Mouse (Mus musculus) embryo, embryonic 10.5 days (tissue): ENCODE data around the gene Ap3b1.

Source experiments
- DNase-seq: peaks from one replicate; pipeline ENCODE4 v3.0.0-alpha.2; 2015; ENCODE audit warnings: low spot score

Ap3b1 gene

GRCm38 (mm10) chr13:94539851-94540646 lies 181.3 kb downstream of the Ap3b1 start:
- no peak for DNase-seq

- no peak for DNase-seq
Measured at GRCm38 (mm10) chr13:94542061-94542460, 183.3 kb downstream of the Ap3b1 start.

GRCm38 (mm10) chr13:94544211-94544610 lies 185.5 kb downstream of the Ap3b1 start:
- no peak for DNase-seq

GRCm38 (mm10) chr13:94545739-94546138 lies 187.0 kb downstream of the Ap3b1 start:
- no peak for DNase-seq

- DNase-seq: no peak
Measured at GRCm38 (mm10) chr13:94546246-94546645, 187.5 kb downstream of the Ap3b1 start.

GRCm38 (mm10) chr13:94549580-94549979 lies 190.8 kb downstream of the Ap3b1 start:
- DNase-seq: no peak

- no peak for DNase-seq
Measured at GRCm38 (mm10) chr13:94550037-94550436, 191.3 kb downstream of the Ap3b1 start.

GRCm38 (mm10) chr13:94560011-94560410 lies 201.3 kb downstream of the Ap3b1 start:
- peak; percentile 92 for DNase-seq

- DNase-seq: no peak
Measured at GRCm38 (mm10) chr13:94560878-94561277, 202.1 kb downstream of the Ap3b1 start.

GRCm38 (mm10) chr13:94562652-94563339 lies 204.0 kb downstream of the Ap3b1 start:
- peak; percentile 62 for DNase-seq

GRCm38 (mm10) chr13:94563836-94564235 lies 205.1 kb downstream of the Ap3b1 start:
- no peak for DNase-seq

GRCm38 (mm10) chr13:94564351-94564994 lies 205.7 kb downstream of the Ap3b1 start:
- peak; percentile 74 for DNase-seq

GRCm38 (mm10) chr13:94565176-94565575 lies 206.4 kb downstream of the Ap3b1 start:
- no peak for DNase-seq

- no peak for DNase-seq
Measured at GRCm38 (mm10) chr13:94565616-94566015, 206.9 kb downstream of the Ap3b1 start.

GRCm38 (mm10) chr13:94567739-94568138 lies 209.0 kb downstream of the Ap3b1 start:
- no peak for DNase-seq

GRCm38 (mm10) chr13:94571001-94571400 lies 212.2 kb downstream of the Ap3b1 start:
- no peak for DNase-seq

- DNase-seq: no peak
Measured at GRCm38 (mm10) chr13:94573356-94573755, 214.6 kb downstream of the Ap3b1 start.

GRCm38 (mm10) chr13:94573833-94574232 lies 215.1 kb downstream of the Ap3b1 start:
- no peak for DNase-seq

- DNase-seq: peak; percentile 46
Measured at GRCm38 (mm10) chr13:94575607-94576398, 217.0 kb downstream of the Ap3b1 start.

- no peak for DNase-seq
Measured at GRCm38 (mm10) chr13:94576399-94577176, 217.8 kb downstream of the Ap3b1 start.

GRCm38 (mm10) chr13:94577177-94577540 lies 218.4 kb downstream of the Ap3b1 start:
- no peak for DNase-seq
